Mouse (Mus musculus) lung, embryonic 14.5 days (tissue): ENCODE results near the gene Hist1h2bq. TPM values are rescaled to one million over a fixed set of nuclear protein-coding genes. Genes with fewer than 3 reads are reported as not detected.
"Not testable (repeated sequence)": the region's sequence is repeated elsewhere in the genome, so short reads cannot be mapped to it uniquely, and the experiment has no call there.

Source experiments
- ATAC-seq: fragments of 200-750 bp; cut with Nextera tagmentation; 2 replicates; pipeline ENCODE4 v1.8.0; 2017; ENCODE audit warnings: mild to moderate bottlenecking, moderate TSS enrichment, moderate library complexity; ENCODE audit not compliant: insufficient read depth
- DNase-seq: peaks from one replicate; pipeline ENCODE4 v3.0.0-alpha.2; 2015
- H3K27ac ChIP-seq: fragments of 300-500 bp; sonication (generic); 2 replicates; pipeline ENCODE4 v1.5.1; 2014; ENCODE audit warnings: low read depth, mild to moderate bottlenecking, moderate library complexity
- H3K27me3 ChIP-seq: fragments of 300-500 bp; sonication (generic); 2 replicates; pipeline ENCODE4 v1.6.1; 2014; ENCODE audit warnings: low read length, control low read depth; ENCODE audit not compliant: insufficient read depth
- H3K36me3 ChIP-seq: fragments of 300-500 bp; sonication (generic); 2 replicates; pipeline ENCODE4 v1.6.1; 2014; ENCODE audit warnings: control low read depth; ENCODE audit not compliant: insufficient read depth
- H3K4me1 ChIP-seq: fragments of 300-500 bp; sonication (generic); 2 replicates; pipeline ENCODE4 v1.6.1; 2014; ENCODE audit warnings: antibody characterized with exemption, control low read depth; ENCODE audit not compliant: insufficient read depth
- H3K4me2 ChIP-seq: fragments of 300-500 bp; sonication (generic); 2 replicates; pipeline ENCODE4 v1.6.1; 2014; ENCODE audit warnings: mild to moderate bottlenecking
- H3K4me3 ChIP-seq: fragments of 300-500 bp; sonication (generic); 2 replicates; pipeline ENCODE4 v1.5.1; 2014; ENCODE audit warnings: low read depth, low read length
- H3K9ac ChIP-seq: fragments of 300-500 bp; sonication (generic); 2 replicates; pipeline ENCODE4 v1.6.1; 2014
- H3K9me3 ChIP-seq: fragments of 300-500 bp; sonication (generic); 2 replicates; pipeline ENCODE4 v1.6.1; 2016; ENCODE audit warnings: low read depth, low read length, control low read depth
- CTCF ChIP-seq: IDR thresholded peaks from 2 replicates; pipeline ENCODE4 v1.5.1; 2016; ENCODE audit warnings: antibody characterized with exemption, low read depth
- WGBS: fragments of 180-500 bp; shearing (Covaris S2); extraction: QIAGEN DNeasy Blood & Tissue Kit; methylation state at CpG from one replicate; pipeline ENCODE4 v1.1.7; 2014; 5-methylcytosine and 5-hydroxymethylcytosine counted together
- polyA plus RNA-seq: library from polyadenylated mRNA; unstranded; fragments of >200 nt; fragmentation: Nextera tagmentation; extraction: Ambion mirVana; gene quantifications from 2 replicates; pipeline ENCODE4 v1.2.1, GENCODE M21; 2014

The Hist1h2bq gene
- polyA plus RNA-seq, 1 experiment from 2014 or later, result 24.4 TPM

DNA sequence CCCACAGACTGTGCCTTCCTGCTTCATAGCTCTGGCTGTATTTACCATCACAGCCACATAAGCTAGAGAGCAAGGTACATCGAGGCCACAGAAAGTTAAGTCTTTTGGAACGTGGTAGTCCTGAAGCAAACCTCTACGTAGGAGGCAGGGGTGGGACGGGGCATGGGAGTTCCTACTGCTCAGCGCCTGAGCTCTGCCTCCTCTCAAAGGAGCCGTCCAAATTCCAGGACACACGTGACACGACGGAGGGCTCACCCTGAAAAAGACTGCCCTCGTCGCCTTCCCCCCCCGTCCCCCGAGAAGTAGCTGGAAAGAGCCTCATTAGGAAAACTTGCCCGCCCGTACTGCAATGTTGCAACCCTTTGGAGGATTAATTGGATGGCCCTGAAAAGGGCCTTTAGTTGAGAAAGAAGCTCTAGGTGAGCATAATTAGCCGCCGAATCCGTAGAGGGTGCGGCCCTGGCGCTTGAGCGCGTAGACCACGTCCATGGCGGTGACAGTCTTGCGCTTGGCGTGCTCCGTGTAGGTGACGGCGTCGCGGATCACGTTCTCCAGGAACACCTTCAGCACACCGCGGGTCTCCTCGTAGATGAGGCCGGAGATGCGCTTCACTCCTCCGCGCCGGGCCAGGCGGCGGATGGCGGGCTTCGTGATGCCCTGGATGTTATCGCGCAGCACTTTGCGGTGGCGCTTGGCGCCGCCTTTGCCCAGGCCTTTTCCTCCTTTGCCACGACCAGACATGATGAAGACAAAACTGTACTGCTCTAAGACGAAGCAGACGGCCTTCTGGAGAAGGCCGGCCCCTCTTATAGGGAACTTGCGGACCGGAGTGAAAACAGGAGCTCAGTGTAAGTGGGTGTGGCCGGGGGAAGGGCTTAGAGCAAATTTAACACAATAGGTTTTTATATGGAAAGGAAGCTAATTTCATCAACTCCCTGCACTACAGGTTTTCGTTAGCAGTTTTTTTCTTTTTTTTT, 21.7 kb upstream of the Hist1h2bq start, which contains the start of gene Hist1h4n:
Hist1h4n (minus strand) TSS at position 779 of the 977 bp plus-strand sequence.
- not testable (repeated sequence) for H3K4me1 ChIP-seq, H3K27me3 ChIP-seq, H3K9ac ChIP-seq, DNase-seq, H3K36me3 ChIP-seq, H3K9me3 ChIP-seq
- H3K4me2 ChIP-seq, result peak within 1 kb of the TSS; percentile 43
- ATAC-seq, result peak; percentile 82
- H3K27ac ChIP-seq, result peak within 1 kb of the TSS; percentile 60; the same call in 1 of the 2 replicates
- H3K4me3 ChIP-seq, result peak within 1 kb of the TSS; percentile 19; the same call in 1 of the 2 replicates
- WGBS, result under 1% methylated on average over 22 of the region's 58 CpGs

DNA sequence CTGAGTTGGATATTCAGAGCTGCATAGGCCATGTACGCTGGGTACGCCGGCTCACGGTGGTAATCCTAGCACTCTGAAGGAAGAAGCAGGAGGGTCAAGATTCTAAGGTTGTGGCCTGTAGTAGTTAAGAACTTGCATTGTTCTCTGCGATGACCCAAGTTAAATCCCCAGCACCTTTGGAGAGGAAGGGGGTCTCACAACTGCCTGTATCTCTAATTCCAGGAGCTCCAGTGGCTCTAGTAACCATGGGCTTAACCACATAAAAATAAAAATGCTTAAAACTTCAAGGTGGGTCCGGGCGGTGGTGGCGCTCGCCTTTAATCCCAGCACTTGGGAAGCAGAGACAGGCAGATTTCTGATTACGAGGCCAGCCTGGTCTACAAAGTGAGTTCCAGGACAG, 20.3 kb upstream of the Hist1h2bq start:
- 81% methylated on average over 10 of the region's 10 CpGs for WGBS
- no peaks in the 10 kb centered on the region for H3K36me3 ChIP-seq
- H3K4me2 ChIP-seq, result peak overlapping the region; percentile 20
- H3K9ac ChIP-seq, result no peak overlapping the region
- ATAC-seq, result no peak
- no peaks in the 10 kb centered on the region for H3K27me3 ChIP-seq
- no peak overlapping the region for H3K4me3 ChIP-seq
- DNase-seq, result no peak
- peak overlapping the region; percentile 42 for H3K27ac ChIP-seq
- no peaks in the 10 kb centered on the region for H3K4me1 ChIP-seq
- no peaks in the 10 kb centered on the region for H3K9me3 ChIP-seq
- no peak for TF ChIP-seq CTCF

DNA sequence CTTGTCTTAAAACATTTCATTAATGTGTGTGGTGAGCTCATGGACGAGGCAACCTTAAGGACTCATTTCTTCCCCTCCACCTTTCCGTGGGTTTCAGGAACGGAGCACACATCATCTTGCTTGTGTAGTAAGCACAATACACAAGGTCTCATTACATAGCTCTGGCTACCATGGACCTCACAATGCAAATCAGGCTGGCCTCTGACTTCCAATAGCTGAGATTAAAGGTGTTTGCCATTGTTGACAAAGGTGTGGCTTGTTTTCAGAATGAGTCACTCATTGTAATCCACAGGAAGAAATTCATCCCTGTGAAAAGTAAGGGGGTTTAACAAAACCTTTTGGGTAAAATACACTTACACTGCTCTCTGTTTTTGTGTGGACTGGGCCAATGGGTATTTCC, 18.5 kb upstream of the Hist1h2bq start:
- TF ChIP-seq CTCF, result no peak
- H3K27ac ChIP-seq, result no peak overlapping the region
- ATAC-seq (no peak), DNase-seq (no peak)
- H3K4me2 ChIP-seq, result no peak overlapping the region
- H3K9me3 ChIP-seq, result no peaks in the 10 kb centered on the region
- H3K36me3 ChIP-seq, result no peaks in the 10 kb centered on the region
- H3K4me1 ChIP-seq, result no peaks in the 10 kb centered on the region
- H3K27me3 ChIP-seq, result no peaks in the 10 kb centered on the region
- no peak overlapping the region for H3K4me3 ChIP-seq
- WGBS, result 67% methylated on average over 3 of the region's 3 CpGs
- no peak overlapping the region for H3K9ac ChIP-seq

DNA sequence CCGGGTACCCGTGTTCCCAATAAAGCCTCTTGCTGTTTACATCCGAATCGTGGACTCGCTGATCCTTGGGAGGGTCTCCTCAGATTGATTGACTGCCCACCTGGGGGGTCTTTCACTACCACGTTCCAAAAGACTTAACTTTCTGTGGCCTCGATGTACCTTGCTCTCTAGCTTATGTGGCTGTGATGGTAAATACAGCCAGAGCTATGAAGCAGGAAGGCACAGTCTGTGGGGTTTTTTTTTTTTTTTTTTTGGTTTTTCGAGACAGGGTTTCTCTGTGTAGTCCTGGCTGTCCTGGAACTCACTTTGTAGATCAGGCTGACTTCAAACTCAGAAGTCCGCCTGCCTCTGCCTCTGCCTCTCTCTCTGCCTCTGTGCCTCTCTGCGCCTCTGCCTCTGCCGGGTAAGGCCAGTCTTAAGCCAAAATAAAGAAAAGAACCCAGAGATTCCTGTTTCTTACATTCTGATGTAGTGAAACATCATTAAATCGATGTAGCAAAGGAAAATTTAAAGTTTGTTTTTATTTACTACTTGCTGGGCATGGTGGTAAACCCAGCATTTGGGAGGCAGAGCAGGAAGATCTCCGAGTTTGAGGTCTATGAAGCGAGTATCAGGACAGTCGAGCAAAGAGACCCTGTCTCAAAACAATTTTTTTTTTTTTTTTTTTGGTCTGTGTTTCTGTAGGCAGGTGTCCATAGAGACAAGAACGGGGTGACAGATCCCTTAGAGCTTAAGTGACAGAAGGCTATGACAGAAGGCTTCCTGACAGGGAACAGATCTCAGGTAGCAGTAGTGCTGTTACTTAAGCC, 10.3 kb upstream of the Hist1h2bq start:
- ATAC-seq, H3K27me3 ChIP-seq, DNase-seq, H3K9ac ChIP-seq, H3K36me3 ChIP-seq, H3K9me3 ChIP-seq, H3K27ac ChIP-seq, H3K4me2 ChIP-seq, H3K4me3 ChIP-seq, H3K4me1 ChIP-seq: not testable (repeated sequence)
- WGBS, result 74% methylated on average over 6 of the region's 16 CpGs

DNA sequence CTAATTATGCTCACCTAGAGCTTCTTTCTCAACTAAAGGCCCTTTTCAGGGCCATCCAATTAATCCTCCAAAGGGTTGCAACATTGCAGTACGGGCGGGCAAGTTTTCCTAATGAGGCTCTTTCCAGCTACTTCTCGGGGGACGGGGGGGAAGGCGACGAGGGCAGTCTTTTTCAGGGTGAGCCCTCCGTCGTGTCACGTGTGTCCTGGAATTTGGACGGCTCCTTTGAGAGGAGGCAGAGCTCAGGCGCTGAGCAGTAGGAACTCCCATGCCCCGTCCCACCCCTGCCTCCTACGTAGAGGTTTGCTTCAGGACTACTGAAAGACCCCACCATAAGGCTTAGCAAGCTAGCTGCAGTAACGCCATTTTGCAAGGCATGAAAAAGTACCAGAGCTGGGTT, 2.1 kb upstream of the Hist1h2bq start:
- WGBS, result 0% methylated on average over 12 of the region's 14 CpGs
- H3K4me3 ChIP-seq, result not testable (repeated sequence)
- ATAC-seq, result peak; percentile 58

DNA sequence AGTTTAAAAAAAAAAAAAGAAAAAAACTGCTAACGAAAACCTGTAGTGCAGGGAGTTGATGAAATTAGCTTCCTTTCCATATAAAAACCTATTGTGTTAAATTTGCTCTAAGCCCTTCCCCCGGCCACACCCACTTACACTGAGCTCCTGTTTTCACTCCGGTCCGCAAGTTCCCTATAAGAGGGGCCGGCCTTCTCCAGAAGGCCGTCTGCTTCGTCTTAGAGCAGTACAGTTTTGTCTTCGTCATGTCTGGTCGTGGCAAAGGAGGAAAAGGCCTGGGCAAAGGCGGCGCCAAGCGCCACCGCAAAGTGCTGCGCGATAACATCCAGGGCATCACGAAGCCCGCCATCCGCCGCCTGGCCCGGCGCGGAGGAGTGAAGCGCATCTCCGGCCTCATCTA, 1.5 kb upstream of the Hist1h2bq start, which contains the start of gene Hist1h4m:
Hist1h4m (plus strand) TSS at position 208 of the 400 bp plus-strand sequence.
- ATAC-seq, result peak; percentile 59
- Histone ChIP-seq H3K27ac (peak within 1 kb of the TSS; percentile 67), H3K4me2 (peak within 1 kb of the TSS; percentile 38; the same call in 1 of the 2 replicates)
- H3K9me3 ChIP-seq, H3K4me1 ChIP-seq, H3K4me3 ChIP-seq, H3K36me3 ChIP-seq, DNase-seq, H3K27me3 ChIP-seq, H3K9ac ChIP-seq: not testable (repeated sequence)
- WGBS, result no CpG with 5 or more reads among the region's 24 CpGs

More for the DNA sequence above, 2.1 kb upstream of the Hist1h2bq start:
- not testable (repeated sequence) for H3K9ac ChIP-seq, H3K27me3 ChIP-seq, H3K4me1 ChIP-seq, H3K9me3 ChIP-seq, H3K36me3 ChIP-seq, DNase-seq
- Histone ChIP-seq H3K27ac (peak overlapping the region; percentile 67), H3K4me2 (peak overlapping the region; percentile 38; the same call in 1 of the 2 replicates)

DNA sequence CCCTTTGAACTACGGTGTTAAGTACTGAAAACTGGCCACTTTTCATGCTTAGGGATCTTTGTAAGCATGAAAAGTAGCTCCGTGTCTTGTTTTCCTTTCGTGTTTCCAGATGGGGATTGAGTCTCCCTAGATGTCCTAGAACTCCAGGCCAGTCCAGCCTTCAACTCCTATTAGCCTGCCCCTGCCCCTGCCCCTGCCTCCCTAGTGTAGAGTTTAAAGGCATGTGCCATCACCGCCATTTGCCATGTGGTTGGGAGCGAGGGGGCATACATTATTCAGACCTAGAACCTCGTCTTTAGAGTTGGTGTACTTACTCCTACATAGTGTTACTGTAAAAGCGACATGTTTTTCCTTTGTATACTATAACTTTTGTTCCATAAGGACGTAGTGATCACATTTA, 1.1 kb upstream of the Hist1h2bq start:
- no CpG with 5 or more reads among the region's 8 CpGs for WGBS
- H3K4me3 ChIP-seq, H3K36me3 ChIP-seq, H3K4me1 ChIP-seq, DNase-seq, H3K4me2 ChIP-seq, H3K9me3 ChIP-seq, H3K9ac ChIP-seq, H3K27ac ChIP-seq, H3K27me3 ChIP-seq: not testable (repeated sequence)
- peak; percentile 41 for ATAC-seq

DNA sequence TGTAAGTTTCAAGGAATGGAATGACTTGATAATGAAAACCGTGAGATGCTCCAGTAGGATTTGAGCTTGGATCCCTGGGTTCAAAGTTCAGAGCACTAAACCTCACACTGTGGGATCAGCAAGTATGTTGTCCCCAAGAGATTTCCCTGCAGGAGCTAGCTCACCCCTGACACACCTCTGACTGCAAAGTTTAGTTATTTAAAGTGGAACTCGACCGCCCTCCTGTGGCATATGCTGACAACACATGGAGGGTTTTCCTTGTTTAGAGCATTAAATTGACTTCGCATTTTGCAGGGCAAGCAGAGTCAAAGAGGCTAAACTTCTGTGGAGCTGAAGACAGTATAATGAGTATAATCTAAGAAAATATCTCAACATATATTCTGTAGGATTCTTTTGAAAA, 6.9 kb downstream of the Hist1h2bq start:
- ATAC-seq, result peak; percentile 86
- no CpG with 5 or more reads among the region's 4 CpGs for WGBS

DNA sequence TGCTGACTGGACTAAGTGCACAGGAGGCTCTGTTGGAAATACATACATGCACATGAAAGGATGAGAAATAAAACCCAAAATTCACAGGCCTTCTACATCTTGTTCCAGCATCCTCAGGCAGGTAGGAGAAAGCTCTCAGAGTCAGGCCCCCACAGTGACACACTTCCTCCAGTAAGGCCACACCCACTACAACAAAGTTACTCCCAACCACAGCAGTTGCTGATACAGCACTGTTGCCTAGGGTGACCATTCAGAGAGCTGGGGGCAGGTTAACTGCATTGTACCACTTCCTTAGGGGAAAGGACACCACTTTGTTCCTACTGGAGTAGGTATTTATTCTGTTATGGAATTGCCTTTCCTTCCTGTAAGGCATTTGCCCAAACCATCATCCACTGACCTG, 12.8 kb downstream of the Hist1h2bq start:
- not testable (repeated sequence) for H3K36me3 ChIP-seq, H3K9ac ChIP-seq, H3K27me3 ChIP-seq, H3K27ac ChIP-seq, DNase-seq, H3K4me2 ChIP-seq, H3K4me1 ChIP-seq, ATAC-seq, H3K4me3 ChIP-seq, H3K9me3 ChIP-seq

More for the DNA sequence above, 6.9 kb downstream of the Hist1h2bq start:
- DNase-seq, H3K36me3 ChIP-seq, H3K4me1 ChIP-seq, H3K9ac ChIP-seq, H3K4me2 ChIP-seq, H3K4me3 ChIP-seq, H3K27ac ChIP-seq, H3K9me3 ChIP-seq, H3K27me3 ChIP-seq: not testable (repeated sequence)
